Mouse (Mus musculus): ENCODE data around the gene Ddx25. TPM values are rescaled to one million over a fixed set of nuclear protein-coding genes. Genes with fewer than 3 reads are reported as not detected.

Ddx25 gene
- total and polyA plus RNA-seq, 2 experiments: 0.01 TPM; not detected in 1

DNA sequence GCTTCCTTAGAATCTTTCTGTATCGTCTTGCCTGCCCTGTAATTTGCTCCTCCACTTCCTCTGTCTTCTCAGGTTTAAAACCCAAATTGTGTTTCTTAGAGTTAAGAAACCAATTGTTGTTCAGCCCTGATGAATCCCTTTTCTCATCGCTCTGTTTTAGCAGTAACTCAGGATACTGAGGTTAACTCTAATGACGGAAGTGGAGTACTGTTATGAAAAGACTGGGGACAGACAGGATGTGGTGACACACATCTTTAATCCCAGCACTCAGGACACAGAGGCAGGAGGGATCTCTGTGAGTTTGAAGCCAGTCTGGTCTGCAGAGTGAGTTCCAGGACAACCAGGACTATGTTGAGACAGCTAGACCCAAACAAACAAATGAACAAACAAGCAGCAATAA is 62.9 kb downstream of the Ddx25 start:
- H3K36me3 ChIP-seq (ENCODE audit: control insufficient read depth, insufficient read depth, low read length): no peaks in the 10 kb centered on the region
- no peaks in the 10 kb centered on the region for H3K79me2 ChIP-seq (ENCODE audit: control insufficient read depth, insufficient read depth, low read length)
- no peaks in the 10 kb centered on the region for H3K27me3 ChIP-seq (ENCODE audit: control insufficient read depth, insufficient read depth, low read length)
- H3K4me3 ChIP-seq (ENCODE audit: insufficient read depth, low read depth, low read length): no peak overlapping the region
- no peak overlapping the region for H3K27ac ChIP-seq (replicated peaks; ENCODE audit: insufficient read depth, low read depth, low read length)
- 75% methylated on average over 3 of the region's 3 CpGs for WGBS
- no peak overlapping the region for H3K9ac ChIP-seq (ENCODE audit: low read depth, low read length)
- DNase-seq (ENCODE audit: extremely low read depth, low read depth, low spot score): no peak
- TF ChIP-seq CTCF (IDR thresholded peaks at IDR 0.05; ENCODE audit: low read depth, low read length): no peak
- TF ChIP-seq POLR2A (IDR thresholded peaks at IDR 0.05; ENCODE audit: extremely low read depth, insufficient read depth, low read length): no peak
- no peaks in the 10 kb centered on the region for H3K4me1 ChIP-seq (ENCODE audit: control insufficient read depth, insufficient read depth, low read length)

DNA sequence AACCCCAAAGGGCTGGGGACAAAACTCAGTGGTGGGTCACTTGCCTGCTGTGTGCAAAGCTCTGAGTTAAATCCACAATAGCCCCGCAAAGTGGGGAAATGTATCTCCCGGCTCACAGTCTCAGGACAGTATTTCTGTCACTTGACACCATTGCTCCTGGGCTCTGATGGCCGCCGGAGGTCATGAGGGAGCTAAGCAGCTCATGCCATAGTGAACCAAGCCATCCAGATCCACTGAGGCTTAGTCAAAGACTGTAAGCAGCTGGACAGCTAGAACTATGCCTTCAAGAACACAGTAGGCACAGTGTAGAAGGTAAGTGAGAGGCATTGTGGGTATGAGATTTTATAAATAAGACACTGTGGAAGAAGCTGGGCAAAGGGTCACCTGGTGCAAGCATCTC is 63.4 kb downstream of the Ddx25 start:
- TF ChIP-seq POLR2A (IDR thresholded peaks at IDR 0.05; ENCODE audit: extremely low read depth, insufficient read depth, low read length): no peak
- TF ChIP-seq CTCF (IDR thresholded peaks at IDR 0.05; ENCODE audit: low read depth, low read length): no peak
- H3K9ac ChIP-seq (ENCODE audit: low read depth, low read length): no peak overlapping the region
- H3K36me3 ChIP-seq (ENCODE audit: control insufficient read depth, insufficient read depth, low read length): no peaks in the 10 kb centered on the region
- no peak for DNase-seq (ENCODE audit: extremely low read depth, low read depth, low spot score)
- H3K4me1 ChIP-seq (ENCODE audit: control insufficient read depth, insufficient read depth, low read length): no peaks in the 10 kb centered on the region
- 88% methylated on average over 4 of the region's 4 CpGs for WGBS
- H3K27me3 ChIP-seq (ENCODE audit: control insufficient read depth, insufficient read depth, low read length): no peaks in the 10 kb centered on the region
- H3K4me3 ChIP-seq (ENCODE audit: insufficient read depth, low read depth, low read length): no peak overlapping the region
- H3K79me2 ChIP-seq (ENCODE audit: control insufficient read depth, insufficient read depth, low read length): no peaks in the 10 kb centered on the region
- H3K27ac ChIP-seq (replicated peaks; ENCODE audit: insufficient read depth, low read depth, low read length): no peak overlapping the region

DNA sequence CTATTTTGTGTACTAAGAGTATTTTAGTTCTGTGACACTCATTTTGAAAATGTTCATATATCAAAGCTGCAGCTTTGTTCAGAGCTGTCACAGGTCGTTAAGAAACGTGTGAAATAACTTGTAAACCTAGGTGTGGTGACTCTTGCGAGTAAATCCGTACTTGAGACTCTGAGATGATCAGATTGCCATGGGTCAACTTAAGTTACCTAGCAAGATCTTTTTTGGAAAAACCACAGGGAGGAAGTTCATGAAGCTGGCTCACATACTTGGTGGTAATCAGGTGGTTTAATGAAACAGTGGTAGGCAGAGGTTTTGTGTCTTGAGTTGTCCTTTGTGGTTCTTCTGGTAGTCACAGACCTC is 64.6 kb downstream of the Ddx25 start:
- no peak for DNase-seq (ENCODE audit: extremely low read depth, low read depth, low spot score)
- no peaks in the 10 kb centered on the region for H3K36me3 ChIP-seq (ENCODE audit: control insufficient read depth, insufficient read depth, low read length)
- no peak overlapping the region for H3K27ac ChIP-seq (replicated peaks; ENCODE audit: insufficient read depth, low read depth, low read length)
- no peaks in the 10 kb centered on the region for H3K4me1 ChIP-seq (ENCODE audit: control insufficient read depth, insufficient read depth, low read length)
- H3K9ac ChIP-seq (ENCODE audit: low read depth, low read length): no peak overlapping the region
- H3K4me3 ChIP-seq (ENCODE audit: insufficient read depth, low read depth, low read length): no peak overlapping the region
- no peaks in the 10 kb centered on the region for H3K79me2 ChIP-seq (ENCODE audit: control insufficient read depth, insufficient read depth, low read length)
- TF ChIP-seq CTCF (IDR thresholded peaks at IDR 0.05; ENCODE audit: low read depth, low read length) (no peak), POLR2A (IDR thresholded peaks at IDR 0.05; ENCODE audit: extremely low read depth, insufficient read depth, low read length) (no peak)
- WGBS: 83% methylated on average over 4 of the region's 4 CpGs
- H3K27me3 ChIP-seq (ENCODE audit: control insufficient read depth, insufficient read depth, low read length): no peaks in the 10 kb centered on the region

DNA sequence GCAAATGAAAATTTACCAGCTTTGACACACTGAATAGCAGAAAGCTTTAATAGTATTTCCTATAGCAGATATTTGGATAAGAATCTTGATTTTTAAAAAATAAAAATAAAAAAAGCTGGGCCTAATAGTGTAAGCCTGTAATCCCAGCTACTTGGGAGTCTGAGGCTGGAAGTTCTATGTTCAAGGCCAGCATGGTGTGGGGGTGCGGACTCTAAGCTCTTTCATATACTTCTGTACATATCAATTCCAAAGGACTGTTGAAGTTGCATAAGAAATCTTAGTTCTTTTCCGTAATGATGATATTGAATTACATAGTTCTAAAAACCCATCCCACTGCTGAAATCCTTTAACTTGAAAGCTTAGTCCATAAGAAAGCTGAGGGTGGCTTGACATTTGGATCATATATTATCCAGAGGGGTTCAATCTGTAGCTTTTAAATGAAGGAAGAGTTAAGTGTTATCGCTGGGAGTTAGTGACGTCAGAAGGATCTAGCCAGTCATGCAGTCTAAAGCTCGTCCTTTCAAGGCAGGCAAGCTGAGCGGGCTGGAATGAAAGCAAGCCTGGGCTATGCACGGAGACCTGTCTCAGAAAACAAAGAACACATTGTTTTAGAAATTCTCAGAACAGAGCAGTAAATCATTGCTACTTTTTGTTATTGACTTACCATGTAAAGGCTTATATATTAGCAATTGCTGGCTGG is 65.1 kb downstream of the Ddx25 start:
- H3K79me2 ChIP-seq (ENCODE audit: control insufficient read depth, insufficient read depth, low read length): no peaks in the 10 kb centered on the region
- no peaks in the 10 kb centered on the region for H3K4me1 ChIP-seq (ENCODE audit: control insufficient read depth, insufficient read depth, low read length)
- H3K27me3 ChIP-seq (ENCODE audit: control insufficient read depth, insufficient read depth, low read length): no peaks in the 10 kb centered on the region
- DNase-seq (ENCODE audit: extremely low read depth, low read depth, low spot score): no peak
- H3K9ac ChIP-seq (ENCODE audit: low read depth, low read length): no peak overlapping the region
- WGBS: 90% methylated on average over 7 of the region's 7 CpGs
- no peak for TF ChIP-seq CTCF (IDR thresholded peaks at IDR 0.05; ENCODE audit: low read depth, low read length)
- H3K4me3 ChIP-seq (ENCODE audit: insufficient read depth, low read depth, low read length): no peak overlapping the region
- H3K27ac ChIP-seq (replicated peaks; ENCODE audit: insufficient read depth, low read depth, low read length): no peak overlapping the region
- no peaks in the 10 kb centered on the region for H3K36me3 ChIP-seq (ENCODE audit: control insufficient read depth, insufficient read depth, low read length)

DNA sequence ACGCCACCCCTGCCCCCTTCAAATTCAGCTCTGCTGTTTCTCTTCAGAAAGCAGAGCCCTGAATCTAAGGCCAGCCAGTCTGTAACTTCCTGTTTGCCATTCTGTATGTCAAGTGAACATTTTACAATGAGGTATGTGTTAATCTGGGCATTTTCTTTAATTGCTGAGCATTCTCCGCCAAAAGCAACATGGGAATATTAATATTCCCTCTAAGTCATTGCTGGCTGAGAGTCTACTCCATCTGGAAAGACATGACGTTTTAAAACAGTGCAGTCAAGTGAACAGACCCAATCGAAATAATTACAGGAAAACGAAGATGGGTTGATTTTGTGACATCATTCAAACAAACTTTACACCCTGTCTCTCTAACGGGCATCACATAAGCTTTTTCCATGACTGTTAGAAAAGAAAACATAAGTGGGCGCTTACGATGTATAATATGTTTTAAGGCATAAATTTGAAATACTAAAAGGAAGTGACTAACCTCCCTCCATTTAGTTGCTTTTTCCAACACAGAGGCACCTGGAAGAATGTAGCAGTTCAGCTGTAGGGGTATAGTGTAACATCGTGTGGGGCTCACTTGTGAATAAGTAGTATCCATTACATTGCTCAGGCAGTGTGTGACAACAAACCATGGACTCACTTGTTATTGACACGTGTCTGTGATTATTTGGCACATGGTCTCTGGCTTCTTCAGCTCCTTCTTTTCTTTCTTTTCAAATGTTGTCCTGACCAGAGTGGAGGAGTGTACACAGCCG is 67.0 kb downstream of the Ddx25 start:
- Histone ChIP-seq H3K4me1 (ENCODE audit: control insufficient read depth, insufficient read depth, low read length) (no peaks in the 10 kb centered on the region), H3K27me3 (ENCODE audit: control insufficient read depth, insufficient read depth, low read length) (no peaks in the 10 kb centered on the region), H3K4me3 (ENCODE audit: insufficient read depth, low read depth, low read length) (no peak overlapping the region), H3K27ac (replicated peaks; ENCODE audit: insufficient read depth, low read depth, low read length) (no peak overlapping the region), H3K36me3 (ENCODE audit: control insufficient read depth, insufficient read depth, low read length) (no peaks in the 10 kb centered on the region; the same call in 1 of the 2 replicates), H3K79me2 (ENCODE audit: control insufficient read depth, insufficient read depth, low read length) (no peaks in the 10 kb centered on the region), H3K9ac (ENCODE audit: low read depth, low read length) (no peak overlapping the region)
- TF ChIP-seq POLR2A (IDR thresholded peaks at IDR 0.05; ENCODE audit: extremely low read depth, insufficient read depth, low read length) (no peak), CTCF (IDR thresholded peaks at IDR 0.05; ENCODE audit: low read depth, low read length) (no peak)
- 89% methylated on average over 11 of the region's 11 CpGs for WGBS
- DNase-seq (ENCODE audit: extremely low read depth, low read depth, low spot score): no peak

DNA sequence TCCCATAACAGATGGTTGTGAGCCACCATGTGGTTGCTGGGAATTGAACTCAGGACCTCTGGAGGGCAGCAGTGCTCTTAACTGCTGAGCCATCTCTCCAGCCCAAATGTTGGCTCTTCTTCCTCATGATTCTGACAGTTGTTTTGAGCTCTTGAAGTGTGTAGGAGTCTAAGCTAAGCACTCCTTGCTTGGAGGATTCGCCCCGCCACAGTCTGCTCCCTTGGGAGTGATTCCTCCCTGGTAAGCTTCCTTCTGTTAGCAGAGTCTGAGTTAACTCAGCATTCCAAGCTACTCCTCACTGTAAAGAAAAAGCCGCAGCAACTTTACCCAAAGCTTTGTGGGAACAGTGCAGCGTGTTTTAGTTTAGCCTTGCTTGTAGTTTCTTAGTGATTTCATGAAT is 69.8 kb downstream of the Ddx25 start:
- no peaks in the 10 kb centered on the region for H3K27me3 ChIP-seq (ENCODE audit: control insufficient read depth, insufficient read depth, low read length)
- DNase-seq (ENCODE audit: extremely low read depth, low read depth, low spot score): no peak
- WGBS: 99% methylated on average over 4 of the region's 4 CpGs

More for the DNA sequence above, 69.8 kb downstream of the Ddx25 start:
- Histone ChIP-seq H3K79me2 (ENCODE audit: control insufficient read depth, insufficient read depth, low read length) (no peaks in the 10 kb centered on the region), H3K27ac (replicated peaks; ENCODE audit: insufficient read depth, low read depth, low read length) (no peak overlapping the region), H3K36me3 (ENCODE audit: control insufficient read depth, insufficient read depth, low read length) (no peaks in the 10 kb centered on the region; the same call in 1 of the 2 replicates), H3K9ac (ENCODE audit: low read depth, low read length) (no peak overlapping the region), H3K4me1 (ENCODE audit: control insufficient read depth, insufficient read depth, low read length) (no peaks in the 10 kb centered on the region), H3K4me3 (ENCODE audit: insufficient read depth, low read depth, low read length) (no peak overlapping the region)
- TF ChIP-seq POLR2A (IDR thresholded peaks at IDR 0.05; ENCODE audit: extremely low read depth, insufficient read depth, low read length): no peak
- TF ChIP-seq CTCF (IDR thresholded peaks at IDR 0.05; ENCODE audit: low read depth, low read length): no peak

Other genes starting within 250 kb of the Ddx25 start
- 0.37 and 0.87 TPM in 2 replicates for gene Cdon, start 137.4 kb downstream of the Ddx25 start, total RNA-seq (2014; rRNA removed)
- 0.49 and 0.50 TPM in 2 replicates for gene Cdon, start 137.4 kb downstream of the Ddx25 start, polyA plus RNA-seq (2012; rRNA removed)
- gene Gm1113, start 40.3 kb downstream of the Ddx25 start, total RNA-seq (2014; rRNA removed): not detected in 2 replicates
- gene Gm1113, start 40.3 kb downstream of the Ddx25 start, polyA plus RNA-seq (2012; rRNA removed): not detected in 2 replicates
- gene Pus3, start 67 bp upstream of the Ddx25 start, total RNA-seq (2014; rRNA removed): 5.3 and 6.0 TPM in 2 replicates
- 0.96 and 1.3 TPM in 2 replicates for gene Pus3, start 67 bp upstream of the Ddx25 start, polyA plus RNA-seq (2012; rRNA removed)
- not detected in 2 replicates for gene Pate2, start 11.8 kb upstream of the Ddx25 start, total RNA-seq (2014; rRNA removed)
- 0.06 TPM in 1 of 2 replicates, not detected in the other for gene Pate2, start 11.8 kb upstream of the Ddx25 start, polyA plus RNA-seq (2012; rRNA removed)
- 1.4 and 1.9 TPM in 2 replicates for gene Hyls1, start 11.9 kb upstream of the Ddx25 start, total RNA-seq (2014; rRNA removed)
- gene Hyls1, start 11.9 kb upstream of the Ddx25 start, polyA plus RNA-seq (2012; rRNA removed): 0.36 and 0.50 TPM in 2 replicates
- gene Pate4, start 53.4 kb upstream of the Ddx25 start, total RNA-seq (2014; rRNA removed): not detected in 2 replicates
- gene Pate4, start 53.4 kb upstream of the Ddx25 start, polyA plus RNA-seq (2012; rRNA removed): not detected in 2 replicates
- gene Pate3, start 89.7 kb upstream of the Ddx25 start, total RNA-seq (2014; rRNA removed): not detected in 2 replicates
- gene Pate3, start 89.7 kb upstream of the Ddx25 start, polyA plus RNA-seq (2012; rRNA removed): not detected in 2 replicates
- not detected in 2 replicates for gene Pate1, start 128.9 kb upstream of the Ddx25 start, total RNA-seq (2014; rRNA removed)
- gene Pate1, start 128.9 kb upstream of the Ddx25 start, polyA plus RNA-seq (2012; rRNA removed): not detected in 2 replicates
- not detected in 2 replicates for gene Gm17677, start 182.5 kb upstream of the Ddx25 start, total RNA-seq (2014; rRNA removed)
- gene Gm17677, start 182.5 kb upstream of the Ddx25 start, polyA plus RNA-seq (2012; rRNA removed): not detected in 2 replicates
- gene Gm17727, start 219.6 kb upstream of the Ddx25 start, total RNA-seq (2014; rRNA removed): not detected in 2 replicates
- gene Gm17727, start 219.6 kb upstream of the Ddx25 start, polyA plus RNA-seq (2012; rRNA removed): not detected in 2 replicates
- gene Gm27235, start 231.6 kb upstream of the Ddx25 start, total RNA-seq (2014; rRNA removed): not detected in 2 replicates
- gene Gm27235, start 231.6 kb upstream of the Ddx25 start, polyA plus RNA-seq (2012; rRNA removed): not detected in 2 replicates
- gene D730048I06Rik, start 231.6 kb upstream of the Ddx25 start, total RNA-seq (2014; rRNA removed): not detected in 2 replicates
- not detected in 2 replicates for gene D730048I06Rik, start 231.6 kb upstream of the Ddx25 start, polyA plus RNA-seq (2012; rRNA removed)

All from liver, adult 2 months (tissue).